Mouse (Mus musculus) liver, embryonic 13.5 days (tissue): ENCODE measurements around the gene Ccdc171. TPM values are rescaled to one million over a fixed set of nuclear protein-coding genes. Genes with fewer than 3 reads are reported as not detected.

Source experiments
- ATAC-seq: fragments of 200-750 bp; cut with Nextera tagmentation; 2 replicates; pipeline ENCODE4 v1.8.0; 2017; ENCODE audit warnings: low read depth, mild to moderate bottlenecking, moderate number of reproducible peaks, moderate library complexity
- DNase-seq: peaks from one replicate; pipeline ENCODE4 v3.0.0; 2022
- H3K27ac ChIP-seq: fragments of 300-500 bp; sonication (generic); 2 replicates; pipeline ENCODE4 v1.5.1; 2015; ENCODE audit warnings: moderate library complexity, mild to moderate bottlenecking, inconsistent platforms
- H3K27me3 ChIP-seq: fragments of 300-500 bp; sonication (generic); 2 replicates; pipeline ENCODE4 v1.6.1; 2015; ENCODE audit warnings: mild to moderate bottlenecking, inconsistent platforms
- H3K36me3 ChIP-seq: fragments of 300-500 bp; sonication (generic); 2 replicates; pipeline ENCODE4 v1.6.1; 2015; ENCODE audit warnings: mild to moderate bottlenecking, inconsistent platforms
- H3K4me1 ChIP-seq: fragments of 300-500 bp; sonication (generic); replicated peaks from 2 replicates; pipeline ENCODE4 v1.6.1; 2015; ENCODE audit warnings: inconsistent platforms
- H3K4me2 ChIP-seq: fragments of 300-500 bp; sonication (generic); 2 replicates; pipeline ENCODE4 v1.6.1; 2015; ENCODE audit warnings: inconsistent platforms, mild to moderate bottlenecking, moderate library complexity
- H3K4me3 ChIP-seq: fragments of 300-500 bp; sonication (generic); replicated peaks from 2 replicates; pipeline ENCODE4 v1.5.1; 2015; ENCODE audit warnings: mild to moderate bottlenecking, inconsistent platforms
- H3K9ac ChIP-seq: fragments of 300-500 bp; sonication (generic); 2 replicates; pipeline ENCODE4 v1.6.1; 2015; ENCODE audit warnings: mild to moderate bottlenecking, inconsistent platforms
- H3K9me3 ChIP-seq: fragments of 300-500 bp; sonication (generic); replicated peaks from 2 replicates; pipeline ENCODE4 v1.6.1; 2016; ENCODE audit warnings: inconsistent platforms
- WGBS: fragments of 180-500 bp; shearing (Covaris S2); methylation state at CpG from one replicate; pipeline ENCODE4 v1.1.7; 2015; ENCODE audit not compliant: insufficient replicate concordance; 5-methylcytosine and 5-hydroxymethylcytosine counted together
- polyA plus RNA-seq: library from polyadenylated mRNA; unstranded; fragments of >200 nt; fragmentation: Nextera tagmentation; extraction: Ambion mirVana; gene quantifications from 2 replicates; pipeline ENCODE4 v1.2.1, GENCODE M21; 2015

Ccdc171 gene
- polyA plus RNA-seq, 1 experiment from 2014 or later = 1.1 TPM

GRCm38 (mm10) chr4:83878236-83878635 lies 352.9 kb downstream of the Ccdc171 start:
- no peaks in the 10 kb centered on the region for H3K4me1 ChIP-seq
- ATAC-seq = no peak
- H3K4me2 ChIP-seq = no peak overlapping the region
- H3K27ac ChIP-seq = no peak overlapping the region
- no peak overlapping the region for H3K4me3 ChIP-seq
- H3K9ac ChIP-seq = no peak overlapping the region
- no peaks in the 10 kb centered on the region for H3K36me3 ChIP-seq
- no peaks in the 10 kb centered on the region for H3K27me3 ChIP-seq
- WGBS = 66% methylated on average over 8 of the region's 8 CpGs
- no peaks in the 10 kb centered on the region for H3K9me3 ChIP-seq
- no peak for DNase-seq

DNA sequence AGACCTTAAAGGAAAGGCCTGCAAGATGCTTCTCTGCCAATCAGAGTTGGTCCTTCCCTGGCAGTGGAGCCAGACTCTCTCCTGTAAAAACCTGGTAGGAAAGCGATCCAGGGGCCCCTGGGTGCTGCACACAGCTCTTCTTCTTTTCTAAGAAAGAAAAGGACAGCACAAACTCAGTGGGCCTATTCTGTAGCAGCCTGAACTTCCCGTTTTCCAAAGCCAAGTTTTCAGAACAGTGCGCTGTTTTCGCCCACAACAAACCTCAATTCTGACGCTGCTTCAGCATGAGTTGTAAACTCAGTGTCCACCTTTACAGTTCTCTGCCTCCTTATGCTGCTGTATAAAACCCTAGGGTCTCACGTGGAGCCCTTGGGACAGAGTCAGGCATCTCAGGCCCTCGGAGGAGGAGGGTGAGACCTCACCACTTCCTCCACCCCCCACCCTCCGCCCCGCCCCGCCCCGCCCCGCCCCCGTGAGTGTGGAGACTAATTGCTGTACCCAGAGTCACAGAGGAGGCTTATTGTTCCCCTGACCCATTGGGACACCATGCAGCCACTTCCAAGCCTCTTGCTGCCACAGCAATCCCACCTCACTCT lies 363.2 kb downstream of the Ccdc171 start:
- 29% methylated on average over 13 of the region's 13 CpGs for WGBS
- Histone ChIP-seq H3K4me2 (no peak overlapping the region), H3K4me1 (no peaks in the 10 kb centered on the region), H3K9me3 (no peaks in the 10 kb centered on the region), H3K9ac (no peak overlapping the region), H3K27ac (no peak overlapping the region), H3K4me3 (no peak overlapping the region), H3K36me3 (no peaks in the 10 kb centered on the region), H3K27me3 (no peaks in the 10 kb centered on the region)
- DNase-seq = no peak
- no peak for ATAC-seq

- Histone ChIP-seq H3K9ac (no peak overlapping the region), H3K4me3 (no peak overlapping the region), H3K4me2 (no peak overlapping the region), H3K27me3 (no peaks in the 10 kb centered on the region), H3K36me3 (no peaks in the 10 kb centered on the region), H3K27ac (no peak overlapping the region), H3K9me3 (no peaks in the 10 kb centered on the region), H3K4me1 (no peaks in the 10 kb centered on the region)
- ATAC-seq = no peak
- DNase-seq = no peak
- WGBS = 70% methylated on average over 9 of the region's 9 CpGs
Observed at GRCm38 (mm10) chr4:83902081-83902645, 376.8 kb downstream of the Ccdc171 start.

Other genes starting within 250 kb of the Ccdc171 start
- gene Ttc39b, start 201.3 kb upstream of the Ccdc171 start, polyA plus RNA-seq = 2.8 and 3.4 TPM in 2 replicates
- gene Snapc3, start 107.8 kb upstream of the Ccdc171 start, polyA plus RNA-seq = 12.3 and 14.6 TPM in 2 replicates
- 59.9 and 71.4 TPM in 2 replicates for gene Psip1, start 39.1 kb upstream of the Ccdc171 start, polyA plus RNA-seq